Mouse (Mus musculus) intestine, embryonic 14.5 days (tissue): Measurements from ENCODE around the gene Rpl19. TPM values are rescaled to one million over a fixed set of nuclear protein-coding genes. Genes with fewer than 3 reads are reported as not detected.

Experiments used
- ATAC-seq: fragments of 200-750 bp; cut with Nextera tagmentation; replicated peaks from 2 replicates; pipeline ENCODE4 v1.8.0; 2017; ENCODE audit warnings: low read depth, moderate number of reproducible peaks, moderate TSS enrichment, moderate library complexity; ENCODE audit not compliant: low FRiP score, low TSS enrichment
- DNase-seq: peaks from one replicate; pipeline ENCODE4 v3.0.0-alpha.2; 2018; ENCODE audit warnings: low spot score
- H3K27ac ChIP-seq: fragments of 300-500 bp; sonication (generic); 2 replicates; pipeline ENCODE4 v1.5.1; 2014; ENCODE audit warnings: low read depth, mild to moderate bottlenecking, control low read depth
- H3K27me3 ChIP-seq: fragments of 300-500 bp; sonication (generic); replicated peaks from 2 replicates; pipeline ENCODE4 v1.6.1; 2014; ENCODE audit warnings: low read length, control low read depth; ENCODE audit not compliant: control insufficient read depth, insufficient read depth
- H3K36me3 ChIP-seq: fragments of 300-500 bp; sonication (generic); 2 replicates; pipeline ENCODE4 v1.6.1; 2014; ENCODE audit warnings: low read length, control low read depth; ENCODE audit not compliant: control insufficient read depth, insufficient read depth
- H3K4me1 ChIP-seq: fragments of 300-500 bp; sonication (generic); replicated peaks from 2 replicates; pipeline ENCODE4 v1.6.1; 2014; ENCODE audit warnings: low read length, control low read depth, mixed read lengths; ENCODE audit not compliant: control insufficient read depth, insufficient read depth
- H3K4me2 ChIP-seq: fragments of 300-500 bp; sonication (generic); 2 replicates; pipeline ENCODE4 v1.6.1; 2014; ENCODE audit warnings: low read length
- H3K4me3 ChIP-seq: fragments of 300-500 bp; sonication (generic); 2 replicates; pipeline ENCODE4 v1.5.1; 2014; ENCODE audit warnings: low read depth, low read length, control low read depth, mixed read lengths
- H3K9ac ChIP-seq: fragments of 300-500 bp; sonication (generic); 2 replicates; pipeline ENCODE4 v1.6.1; 2014; ENCODE audit warnings: mild to moderate bottlenecking, low read length
- H3K9me3 ChIP-seq: fragments of 300-500 bp; sonication (generic); 2 replicates; pipeline ENCODE4 v1.6.1; 2016; ENCODE audit warnings: low read length, control low read depth; ENCODE audit not compliant: control insufficient read depth
- WGBS: fragments of 180-500 bp; shearing (Covaris S2); extraction: QIAGEN DNeasy Blood & Tissue Kit; methylation state at CpG from one replicate; pipeline ENCODE4 v1.1.7; 2014; 5-methylcytosine and 5-hydroxymethylcytosine counted together
- polyA plus RNA-seq: library from polyadenylated mRNA; unstranded; fragments of >200 nt; fragmentation: Nextera tagmentation; extraction: Ambion mirVana; gene quantifications from 2 replicates; pipeline ENCODE4 v1.2.1, GENCODE M21; 2014

Gene Rpl19
- polyA plus RNA-seq = 1,242 TPM in 2 replicates

DNA sequence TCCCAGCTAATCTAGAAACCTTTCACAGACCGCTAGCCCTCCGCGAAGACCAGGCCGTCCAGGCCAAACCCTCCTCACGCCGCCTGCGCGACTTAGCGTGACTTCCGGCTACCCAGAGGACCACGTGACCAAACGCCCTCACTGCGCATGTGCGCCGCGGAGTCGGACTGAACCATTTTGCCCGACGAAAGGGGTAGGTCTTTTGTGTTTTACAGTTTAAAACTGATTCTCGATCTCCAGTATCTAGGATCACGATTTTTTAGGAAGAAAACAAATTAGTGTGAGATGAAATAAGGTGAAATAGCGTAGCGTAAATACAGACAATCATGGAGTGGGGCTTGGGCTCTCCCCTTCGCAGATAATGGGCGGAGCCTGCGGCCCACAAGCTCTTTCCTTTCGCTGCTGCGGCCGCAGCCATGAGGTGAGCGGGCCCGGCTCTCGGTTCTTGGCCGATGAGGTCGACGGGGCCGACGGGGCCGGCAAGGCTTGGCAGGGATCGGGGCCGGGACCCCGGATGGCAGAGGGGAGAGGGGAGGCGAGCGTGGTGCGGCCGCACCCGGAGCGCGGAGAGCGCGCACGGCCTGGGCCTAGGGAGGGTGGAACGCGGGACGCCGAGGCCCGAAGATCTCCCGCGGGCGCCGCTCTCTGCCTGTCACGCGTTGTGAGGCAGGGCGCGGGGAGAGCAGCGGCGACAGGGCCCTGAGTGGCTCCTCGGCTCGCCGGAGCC, at the start of gene Rpl19:
Gene Rpl19 (plus strand): TSS at position 141 of the 727 bp plus-strand sequence.
- Histone ChIP-seq H3K36me3 (peaks cover 35% of the 10 kb centered on the region), H3K4me1 (peaks cover 13% of the 10 kb centered on the region), H3K4me2 (peak within 1 kb of the TSS; percentile 98), H3K27me3 (no peaks in the 10 kb centered on the region), H3K9ac (peak within 1 kb of the TSS; percentile 100), H3K27ac (peak within 1 kb of the TSS; percentile 87), H3K9me3 (no peaks in the 10 kb centered on the region), H3K4me3 (peak within 1 kb of the TSS; percentile 100)
- under 1% methylated on average over 67 of the region's 69 CpGs for WGBS
- DNase-seq = peak; percentile 93
- peak; percentile 71 for ATAC-seq

DNA sequence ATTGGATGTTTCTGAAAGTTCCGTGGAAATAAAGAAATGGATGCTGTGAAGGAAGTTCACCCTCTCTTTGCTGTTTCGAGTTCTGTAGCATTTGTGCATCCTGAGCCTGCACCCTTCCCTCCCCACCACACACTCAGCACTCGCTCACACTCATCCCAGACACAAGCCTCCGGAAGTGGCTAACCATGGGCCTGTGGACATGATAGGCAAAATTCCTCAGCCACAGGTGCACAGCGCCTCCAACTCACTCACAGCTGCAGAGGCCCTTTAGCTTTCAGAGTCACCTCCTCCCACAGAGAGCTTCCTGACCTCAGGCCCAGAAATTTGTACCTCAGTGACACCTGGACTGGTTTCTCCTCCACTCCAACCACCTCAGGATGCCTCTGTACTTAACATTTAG, 48.7 kb upstream of the Rpl19 start:
- no peaks in the 10 kb centered on the region for H3K9me3 ChIP-seq
- H3K4me2 ChIP-seq = no peak overlapping the region
- no peak overlapping the region for H3K27ac ChIP-seq
- no peaks in the 10 kb centered on the region for H3K36me3 ChIP-seq
- H3K4me1 ChIP-seq = no peaks in the 10 kb centered on the region
- ATAC-seq (no peak), DNase-seq (no peak)
- no peaks in the 10 kb centered on the region for H3K27me3 ChIP-seq
- WGBS = 81% methylated on average over 5 of the region's 5 CpGs
- no peak overlapping the region for H3K9ac ChIP-seq
- no peak overlapping the region for H3K4me3 ChIP-seq

DNA sequence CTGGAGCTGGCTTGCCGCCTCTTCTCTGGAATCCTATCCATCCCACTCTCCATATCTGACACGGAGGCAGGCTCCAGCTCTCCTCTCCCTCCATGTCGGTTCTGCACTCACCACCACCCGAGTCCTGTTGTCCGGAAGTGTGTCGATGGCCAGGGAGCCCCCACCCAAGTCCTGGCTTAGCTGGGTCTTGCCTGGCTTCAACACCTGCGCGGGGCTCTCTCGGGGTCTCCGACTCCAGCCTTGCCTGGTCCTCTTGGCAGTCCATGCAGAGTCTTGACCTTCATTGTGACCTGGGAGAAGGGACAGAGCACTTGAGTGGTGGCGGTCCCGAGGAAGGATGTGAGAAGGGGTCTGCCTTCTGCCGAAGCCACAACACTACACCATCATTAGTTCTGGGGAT, 48.1 kb upstream of the Rpl19 start:
- Histone ChIP-seq H3K27ac (no peak overlapping the region), H3K4me2 (no peak overlapping the region), H3K27me3 (no peaks in the 10 kb centered on the region), H3K9me3 (no peaks in the 10 kb centered on the region), H3K4me3 (no peak overlapping the region), H3K4me1 (no peaks in the 10 kb centered on the region), H3K36me3 (no peaks in the 10 kb centered on the region), H3K9ac (no peak overlapping the region)
- DNase-seq (no peak), ATAC-seq (no peak)
- 81% methylated on average over 13 of the region's 13 CpGs for WGBS

DNA sequence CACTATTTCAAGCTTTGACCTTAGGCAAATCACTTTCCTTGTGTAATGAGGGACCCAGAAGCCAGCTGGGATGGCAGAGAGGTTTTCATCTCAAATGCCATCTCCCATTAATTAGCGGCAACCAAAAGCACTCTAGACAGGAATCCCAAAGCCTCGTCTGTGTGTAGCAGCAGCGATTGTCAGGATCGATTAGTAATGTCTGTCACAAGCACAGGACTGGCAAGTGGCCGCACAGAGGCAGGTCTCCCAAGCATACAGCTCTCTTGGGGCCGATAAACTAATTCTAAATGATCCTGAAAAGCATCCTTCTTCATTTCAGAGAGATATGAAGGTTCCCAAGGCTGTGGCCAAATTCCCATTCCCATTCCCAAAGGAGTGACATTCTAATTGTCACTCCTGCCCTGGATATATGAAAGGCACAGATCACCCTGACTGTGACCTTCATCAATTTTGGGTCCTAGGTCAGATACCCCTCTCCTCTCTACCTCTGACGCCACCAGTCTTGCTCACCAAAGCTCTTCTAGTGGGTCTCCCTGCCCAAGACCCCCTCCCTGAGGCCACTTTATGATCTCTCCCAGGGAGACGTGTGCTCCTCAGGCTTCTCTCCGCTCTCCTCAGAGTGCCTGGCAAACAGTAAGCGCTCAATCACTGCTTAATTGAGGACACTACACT, 46.5 kb upstream of the Rpl19 start:
- H3K9ac ChIP-seq = no peak overlapping the region
- no peak overlapping the region for H3K27ac ChIP-seq
- no peak overlapping the region for H3K4me2 ChIP-seq
- DNase-seq (no peak), ATAC-seq (no peak)
- H3K36me3 ChIP-seq = no peaks in the 10 kb centered on the region
- no peaks in the 10 kb centered on the region for H3K4me1 ChIP-seq
- no peak overlapping the region for H3K4me3 ChIP-seq
- 68% methylated on average over 10 of the region's 10 CpGs for WGBS
- no peaks in the 10 kb centered on the region for H3K9me3 ChIP-seq
- H3K27me3 ChIP-seq = peaks cover 10% of the 10 kb centered on the region

DNA sequence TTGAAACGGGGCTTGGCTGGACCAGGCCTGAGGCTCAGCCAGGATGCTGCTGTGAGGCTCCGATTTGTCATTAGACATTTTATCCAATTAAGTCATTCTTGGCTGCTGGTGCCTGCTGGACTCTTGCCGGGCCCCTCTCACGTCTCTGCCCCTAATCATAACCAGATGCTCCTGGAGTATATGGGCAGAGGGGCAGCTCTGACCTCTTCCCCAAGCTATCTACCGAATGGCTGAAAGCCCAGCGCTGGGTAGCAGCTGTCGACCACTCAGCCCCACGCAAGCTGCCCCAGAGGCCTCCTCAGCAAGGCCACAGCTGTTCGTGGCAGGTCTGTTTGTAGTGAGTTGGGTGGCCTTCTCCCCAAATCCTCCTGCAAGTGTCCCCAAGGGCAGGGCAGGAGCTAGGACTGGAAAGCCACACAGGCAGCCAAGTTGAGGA, 46.0 kb upstream of the Rpl19 start:
- DNase-seq = no peak
- Histone ChIP-seq H3K27me3 (peaks cover 16% of the 10 kb centered on the region), H3K9ac (no peak overlapping the region), H3K27ac (no peak overlapping the region), H3K4me2 (no peak overlapping the region), H3K9me3 (no peaks in the 10 kb centered on the region), H3K36me3 (no peaks in the 10 kb centered on the region), H3K4me3 (no peak overlapping the region), H3K4me1 (no peaks in the 10 kb centered on the region)
- 68% methylated on average over 9 of the region's 9 CpGs for WGBS
- no peak for ATAC-seq

DNA sequence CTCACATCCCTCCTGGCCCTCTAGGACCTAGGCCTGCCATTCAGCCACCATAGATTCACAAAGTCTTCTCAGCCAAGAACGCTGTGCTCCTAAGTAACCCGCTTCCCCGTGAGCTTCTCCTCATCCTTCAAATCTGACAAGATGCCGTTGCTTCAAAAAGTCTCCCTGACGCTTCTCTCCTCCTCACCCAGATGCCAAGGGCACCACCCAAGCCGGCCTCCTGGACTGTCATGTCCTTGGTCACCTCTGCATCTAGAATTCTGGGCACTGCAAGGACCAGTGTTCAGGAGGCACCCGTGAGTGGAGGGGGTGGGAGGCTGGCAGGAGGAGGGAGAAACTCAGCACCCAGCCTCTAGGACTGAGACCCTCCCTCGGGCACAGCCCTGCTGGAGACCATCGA, 43.8 kb upstream of the Rpl19 start:
- 84% methylated on average over 9 of the region's 9 CpGs for WGBS
- Histone ChIP-seq H3K36me3 (no peaks in the 10 kb centered on the region), H3K27me3 (peaks cover 25% of the 10 kb centered on the region), H3K9me3 (no peaks in the 10 kb centered on the region), H3K27ac (no peak overlapping the region), H3K9ac (no peak overlapping the region), H3K4me1 (no peaks in the 10 kb centered on the region; the same call in 1 of the 2 replicates), H3K4me2 (no peak overlapping the region), H3K4me3 (no peak overlapping the region)
- ATAC-seq (no peak), DNase-seq (no peak)

DNA sequence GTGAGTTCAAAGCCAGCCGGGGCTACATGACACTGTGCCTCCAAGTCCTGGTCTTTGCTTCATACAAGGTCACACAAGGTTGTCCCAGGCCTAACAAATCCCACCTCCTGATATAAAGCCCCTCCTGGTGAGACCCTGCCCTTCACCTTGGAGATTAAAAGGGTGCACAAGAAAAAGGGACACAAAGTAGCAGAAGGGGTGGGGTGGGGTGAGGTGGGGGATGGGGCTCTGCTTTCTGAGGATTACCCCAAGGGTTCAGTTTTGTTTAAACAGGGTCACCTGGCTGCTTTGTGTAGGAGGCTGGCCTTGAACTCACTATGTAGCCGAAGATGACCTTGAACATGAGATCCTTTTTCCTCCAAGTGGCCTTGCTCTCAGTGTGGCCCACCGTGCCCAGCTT, 43.0 kb upstream of the Rpl19 start:
- Histone ChIP-seq H3K9me3 (no peaks in the 10 kb centered on the region), H3K4me3 (no peak overlapping the region), H3K4me1 (no peaks in the 10 kb centered on the region; the same call in 1 of the 2 replicates), H3K27me3 (peaks cover 25% of the 10 kb centered on the region), H3K27ac (no peak overlapping the region), H3K36me3 (no peaks in the 10 kb centered on the region), H3K9ac (no peak overlapping the region), H3K4me2 (no peak overlapping the region)
- DNase-seq (no peak), ATAC-seq (no peak)
- 88% methylated on average over 3 of the region's 3 CpGs for WGBS

DNA sequence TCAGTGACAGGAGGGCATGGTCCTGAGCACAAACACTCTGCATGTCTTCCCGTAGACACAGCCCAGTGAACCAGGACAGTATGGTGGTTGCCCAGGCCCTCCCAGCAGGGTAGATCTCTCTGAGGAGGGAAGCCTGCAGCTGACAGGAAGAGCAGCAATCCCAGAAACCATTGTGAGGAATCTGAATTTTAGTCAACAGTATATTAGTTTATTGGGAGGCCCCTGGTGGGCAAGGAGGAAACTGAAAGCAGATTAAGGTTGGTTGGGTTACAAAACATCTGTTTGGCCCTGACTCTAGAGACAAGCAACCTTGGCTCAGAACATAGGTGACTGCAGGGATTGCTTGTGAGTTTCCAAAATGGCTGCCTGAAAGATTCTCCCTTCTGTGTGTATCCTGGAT, 42.5 kb upstream of the Rpl19 start:
- H3K9ac ChIP-seq = no peak overlapping the region
- H3K27ac ChIP-seq = no peak overlapping the region
- peaks cover 25% of the 10 kb centered on the region for H3K27me3 ChIP-seq
- DNase-seq (no peak), ATAC-seq (no peak)
- H3K9me3 ChIP-seq = no peaks in the 10 kb centered on the region
- 83% methylated on average over 1 of the region's 1 CpGs for WGBS
- no peaks in the 10 kb centered on the region; the same call in none of the 2 replicates for H3K4me1 ChIP-seq
- H3K4me2 ChIP-seq = no peak overlapping the region
- H3K36me3 ChIP-seq = no peaks in the 10 kb centered on the region
- H3K4me3 ChIP-seq = no peak overlapping the region
